1 mouse cellular context compared by ENCODE assay signal in the genomic region with DNA sequence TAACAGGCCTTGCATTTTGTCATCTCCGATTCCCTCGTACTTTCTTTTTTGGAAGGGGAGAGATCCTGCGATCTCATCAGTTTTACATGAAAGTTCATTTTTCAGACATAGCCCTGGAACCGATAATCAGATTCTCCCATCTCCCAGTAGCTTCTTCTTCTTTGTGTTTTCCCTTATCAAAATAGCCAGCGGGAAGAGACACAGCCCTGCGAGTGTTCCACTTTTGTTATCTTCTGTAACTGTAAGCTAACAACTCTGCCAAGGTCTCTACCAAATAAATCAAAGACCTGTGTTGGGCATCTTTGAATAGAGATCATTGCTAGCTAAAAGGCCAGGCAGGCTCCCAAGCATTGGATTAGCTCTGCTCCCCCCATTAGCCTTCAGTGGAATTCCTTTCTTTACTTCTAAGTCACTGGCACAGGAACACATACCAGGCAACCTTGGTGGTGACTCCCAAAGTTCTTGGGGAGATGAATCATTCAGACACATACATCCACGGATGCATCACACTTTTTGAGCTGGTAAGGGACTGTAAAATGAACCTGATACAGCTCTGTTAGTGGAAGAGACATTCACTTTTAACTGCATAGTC.
TF ChIP-seq lines count a peak whose summit lies in the region.

No protein-coding gene starts in this region.

TF ChIP-seq in MEL, 35 proteins besides CTCF, POLR2A, EP300 and RAD21 (continued from another document):
- no peak for TF ChIP-seq MYB (IDR thresholded peaks at IDR 0.05; ENCODE audit: low read depth, low read length)
